Mouse (Mus musculus): ENCODE results near the gene Mrgpre. TPM values are rescaled to one million over a fixed set of nuclear protein-coding genes. Genes with fewer than 3 reads are reported as not detected.

Mrgpre gene
- polyA plus RNA-seq, 2 experiments from 2014 or later: 4.8 to 4.9 TPM

DNA sequence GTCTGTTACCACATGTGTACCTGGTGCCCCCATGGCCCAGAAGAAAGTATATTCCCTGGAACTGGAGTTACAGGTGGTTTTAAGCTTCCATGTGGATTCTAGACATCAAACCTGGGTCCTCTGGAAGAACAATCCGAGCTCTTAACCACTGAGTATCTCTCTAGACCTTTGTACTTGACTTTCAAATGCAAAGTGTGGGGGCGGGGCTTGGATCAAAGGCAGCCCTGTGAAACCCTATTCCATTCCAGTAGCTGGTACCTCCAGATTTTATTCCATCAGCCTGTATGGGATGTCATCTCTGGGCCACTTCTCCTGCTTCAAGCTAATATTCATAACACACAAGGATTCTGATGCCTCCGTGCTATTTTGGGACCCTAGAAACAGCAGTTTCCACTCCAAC is 8.2 kb downstream of the Mrgpre start:
- no peak for ATAC-seq

DNA sequence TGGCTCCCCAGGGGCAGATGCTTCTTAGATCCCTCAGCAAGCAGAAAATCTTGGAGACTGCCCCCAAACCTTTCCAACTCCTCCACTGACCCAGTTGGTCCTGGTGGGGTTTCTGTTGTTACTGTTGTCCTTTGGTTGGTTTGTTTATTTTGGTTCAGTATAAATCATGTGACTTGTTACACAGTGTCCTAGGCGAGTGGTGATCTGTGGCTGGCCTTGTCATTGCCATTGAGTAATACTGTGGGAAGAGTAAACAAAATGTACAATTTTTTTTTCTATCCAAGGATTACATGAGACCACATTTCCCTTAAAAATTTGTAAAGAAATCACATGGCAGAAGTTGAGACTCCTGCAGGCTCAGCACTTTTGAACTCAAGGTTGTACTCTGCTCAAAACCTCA is 14.8 kb downstream of the Mrgpre start:
- no peak for ATAC-seq

DNA sequence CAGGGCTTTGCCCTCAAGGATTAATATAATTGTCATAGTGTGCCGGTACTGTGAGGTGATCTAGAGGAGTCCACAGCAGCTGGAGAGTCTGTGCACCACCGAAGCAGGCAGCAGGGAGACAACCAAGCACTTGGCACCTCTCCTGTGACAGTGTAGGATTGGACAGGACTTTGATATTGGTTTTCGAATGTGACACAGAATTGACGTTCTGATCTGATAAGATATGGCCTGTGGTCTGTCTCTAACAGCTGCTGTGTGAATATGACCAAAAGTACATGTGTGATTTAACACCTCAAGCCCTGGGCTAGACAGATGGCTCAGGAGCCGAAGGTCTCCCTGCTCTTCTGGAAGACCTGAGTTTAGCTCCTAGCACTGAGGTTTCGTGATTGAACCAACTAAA is 16.0 kb downstream of the Mrgpre start:
- no peak for ATAC-seq

DNA sequence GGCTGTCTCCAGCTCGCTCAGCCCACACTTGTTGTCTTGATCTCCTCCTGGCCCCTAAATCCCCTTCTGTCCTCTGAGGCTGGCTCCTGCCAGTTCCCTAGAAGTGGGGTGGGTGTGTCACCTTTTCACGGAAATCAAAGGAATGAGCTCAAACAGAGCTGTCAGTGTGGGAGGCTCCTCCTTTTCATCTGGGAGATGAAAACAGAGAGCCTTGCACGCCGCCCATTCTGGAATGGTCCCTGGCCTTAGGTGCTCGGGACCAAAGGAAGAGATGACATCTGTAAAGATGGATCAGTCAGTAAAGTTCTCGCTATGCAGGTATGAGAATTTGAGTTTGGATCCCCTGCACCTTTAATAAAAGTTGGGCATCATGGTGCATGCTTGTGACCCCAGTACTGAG is 17.4 kb downstream of the Mrgpre start, which contains the start of gene Mrgprg:
Gene Mrgprg (minus strand): TSS at position 101 of the 400 bp plus-strand sequence.
- no peak for ATAC-seq

DNA sequence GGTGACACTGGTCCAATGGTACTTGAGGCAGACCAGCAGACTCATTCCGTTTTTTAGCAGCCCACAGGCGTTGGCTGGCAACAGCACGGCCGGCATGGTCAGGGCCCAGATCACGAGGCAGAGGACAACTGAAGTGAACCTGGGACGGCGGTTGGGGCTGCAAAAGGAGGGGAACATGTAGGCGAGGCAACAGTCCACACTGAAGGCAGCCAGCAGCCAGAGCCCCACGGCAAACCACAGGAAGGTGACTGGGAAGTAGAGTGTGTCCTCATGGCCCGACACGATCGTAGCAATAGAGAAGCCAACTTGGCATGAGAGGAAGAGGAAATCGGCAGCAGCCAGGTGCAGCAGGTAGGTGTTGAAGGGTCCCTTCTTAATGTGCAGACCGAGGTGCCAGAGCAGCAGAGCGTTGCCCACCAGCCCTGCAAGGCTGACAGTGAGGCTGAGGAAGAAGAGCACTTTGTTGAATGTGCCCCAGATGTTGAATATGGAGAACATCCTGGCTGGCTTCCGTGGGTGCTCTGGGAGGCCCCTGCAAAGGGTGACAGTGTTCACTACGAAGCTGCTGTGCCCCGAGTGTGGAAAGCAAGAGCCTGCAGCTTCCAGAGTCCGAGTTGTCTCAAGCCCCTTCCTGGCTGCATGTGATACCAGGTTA is 19.3 kb downstream of the Mrgpre start:
- no peak for ATAC-seq

DNA sequence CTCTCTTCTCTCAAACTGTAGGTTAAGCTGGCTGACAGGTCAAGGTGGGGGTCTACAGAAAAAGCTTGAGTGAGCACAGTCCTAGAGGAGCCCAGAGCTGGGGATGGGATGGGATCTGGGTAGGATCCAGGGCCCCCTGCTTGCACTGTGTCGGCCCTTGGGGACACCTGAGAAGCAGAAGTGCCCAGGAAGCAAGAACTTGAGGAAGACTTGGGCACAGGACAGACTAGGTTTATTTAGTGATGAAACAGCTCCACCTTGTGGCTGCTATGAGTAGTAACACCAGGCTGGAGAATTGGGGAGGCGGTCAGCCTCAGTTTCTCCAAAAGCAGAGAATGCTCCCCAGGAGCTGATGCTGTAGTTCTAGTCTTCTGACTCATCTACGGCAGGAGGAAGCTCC is 20.5 kb downstream of the Mrgpre start:
- ATAC-seq: no peak

DNA sequence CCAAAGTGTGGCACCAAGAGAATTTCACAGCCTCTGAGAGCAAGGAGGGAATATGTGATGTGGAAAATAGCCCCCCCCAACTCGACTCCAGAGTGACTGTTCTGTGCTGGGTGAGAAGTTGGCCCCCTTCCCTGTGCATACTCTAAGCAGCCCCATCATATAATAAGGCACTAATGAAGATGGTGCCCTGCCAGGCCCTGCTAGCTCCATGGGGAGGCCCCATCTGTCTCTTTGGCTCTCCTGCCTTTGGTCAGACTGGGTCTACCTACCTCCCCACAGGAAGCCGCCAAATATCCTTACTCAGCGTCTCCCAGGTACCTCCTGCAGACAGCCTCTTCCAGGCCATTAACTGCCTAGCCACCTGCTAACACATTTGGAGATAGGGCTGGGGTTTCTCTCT is 25.3 kb downstream of the Mrgpre start:
- no peak for ATAC-seq

DNA sequence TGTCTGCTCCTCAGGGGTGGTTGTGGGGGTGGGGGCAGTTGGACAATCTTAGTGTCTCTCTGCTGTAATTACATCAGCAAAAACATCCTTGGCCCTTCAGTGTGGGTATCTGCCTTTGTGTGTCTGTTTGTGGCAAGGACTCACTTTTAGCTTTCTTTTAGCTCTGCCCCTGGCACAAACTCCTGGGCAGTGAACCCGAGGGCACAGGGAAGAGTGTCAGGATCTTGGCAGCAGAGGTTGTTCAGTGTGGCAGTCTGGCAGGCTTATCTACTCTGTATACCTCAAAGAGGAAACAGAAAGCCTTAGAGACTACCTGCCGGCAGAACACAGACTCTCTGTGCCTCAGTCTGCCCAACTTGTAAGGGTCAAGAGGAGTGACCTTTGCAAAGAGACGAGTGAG is 26.6 kb downstream of the Mrgpre start:
- no peak for ATAC-seq

DNA sequence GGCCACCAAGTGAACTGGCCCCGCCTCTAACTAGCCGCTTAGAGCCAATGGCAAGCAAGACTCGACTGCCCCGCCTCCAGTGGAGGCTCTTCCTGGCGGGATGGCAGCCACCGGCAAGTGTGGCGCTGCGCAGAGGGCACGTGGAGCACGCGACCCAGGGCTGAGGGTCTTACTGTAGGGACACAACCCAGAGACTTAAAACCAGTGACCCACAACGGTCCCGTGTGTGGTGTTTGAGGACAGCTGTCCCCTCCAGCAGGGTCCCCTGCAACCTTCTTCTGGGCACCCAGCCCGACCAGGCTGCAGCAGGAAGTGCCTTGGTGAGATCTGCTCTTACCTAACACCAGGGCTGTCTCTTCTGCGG is 27.3 kb downstream of the Mrgpre start:
- ATAC-seq: peak; percentile 94

DNA sequence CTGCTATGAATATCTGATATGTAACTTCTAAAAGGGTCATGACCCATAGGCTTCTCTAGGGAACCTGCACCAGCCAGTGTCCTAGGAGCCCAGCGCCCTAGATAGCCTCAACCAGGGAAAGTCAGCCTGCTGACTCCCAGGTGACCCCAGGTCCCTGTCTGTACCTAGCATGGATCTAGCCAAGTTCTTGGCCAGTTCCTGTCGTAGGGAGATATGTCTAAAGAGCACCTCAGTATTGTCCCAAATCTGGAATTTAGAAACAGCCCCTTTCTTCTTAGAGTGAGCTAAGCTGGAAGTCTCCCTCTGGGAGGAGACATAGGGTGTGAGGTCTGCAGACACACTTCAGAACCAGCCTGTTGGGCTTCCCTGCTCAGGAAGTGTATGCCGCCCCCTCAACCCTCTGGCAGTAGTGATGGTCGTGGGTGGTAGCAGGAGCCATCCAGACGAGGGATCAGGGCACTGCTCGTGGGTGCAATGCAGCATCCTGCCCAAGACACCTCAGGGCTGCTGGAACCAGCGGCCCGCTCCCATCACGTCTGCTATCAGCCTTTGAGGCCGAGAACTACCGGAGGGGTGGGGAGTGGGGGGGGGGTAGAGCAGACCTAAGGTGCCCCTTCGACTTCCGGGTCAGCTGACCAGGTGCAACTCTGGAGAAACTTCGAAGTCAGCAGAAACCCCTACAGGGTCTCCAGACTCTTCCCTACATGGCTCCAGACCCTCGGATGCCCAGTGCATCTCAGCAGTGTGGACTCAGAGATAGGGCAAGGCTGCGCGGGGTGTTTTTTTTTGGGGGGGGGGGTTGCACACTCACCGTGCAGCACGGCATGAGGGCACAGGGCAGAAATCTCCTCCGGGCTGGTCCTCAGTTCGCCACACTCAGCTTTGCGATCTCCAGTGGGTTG is 27.9 kb downstream of the Mrgpre start, which contains the start of gene Osbpl5:
Gene Osbpl5 (minus strand): TSS at position 861 of the 902 bp plus-strand sequence.
- ATAC-seq: peak; percentile 11

DNA sequence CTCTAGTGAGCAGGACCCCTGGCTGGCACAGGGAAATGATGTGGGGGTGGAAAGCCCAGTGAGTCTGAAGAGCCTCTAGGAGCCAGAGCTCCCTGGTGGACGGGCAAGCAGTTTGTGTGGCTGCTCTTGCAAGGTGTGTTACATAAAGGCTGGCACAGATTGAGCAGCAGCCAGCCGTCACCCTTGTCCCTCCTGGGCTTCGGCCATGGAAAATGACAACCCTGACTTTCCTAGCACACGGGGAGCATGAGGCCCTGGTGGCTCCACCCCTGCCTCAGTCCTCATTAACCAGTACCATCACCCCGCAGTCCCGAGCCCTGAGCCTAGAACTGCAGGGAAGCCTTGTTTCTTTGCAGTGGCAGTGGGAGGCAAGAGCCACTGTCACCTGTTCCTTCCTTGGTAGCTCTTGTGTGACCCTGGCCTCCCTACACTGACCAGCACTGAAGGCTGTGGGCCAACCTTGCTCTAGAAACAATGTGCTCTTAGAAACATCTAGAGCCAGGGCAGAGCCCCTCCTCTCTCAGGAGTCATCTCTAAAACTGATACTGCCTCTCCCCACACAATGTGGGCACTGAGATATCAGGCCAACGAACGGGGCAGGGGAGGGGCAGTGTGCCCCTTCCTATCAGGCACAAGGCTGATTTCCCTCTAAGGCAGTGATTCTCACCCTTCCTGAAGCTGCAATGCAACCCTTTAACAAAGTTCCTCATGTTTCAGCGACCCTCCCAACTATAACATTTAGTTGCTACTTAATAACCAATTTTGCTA is 28.8 kb downstream of the Mrgpre start:
- ATAC-seq: no peak

DNA sequence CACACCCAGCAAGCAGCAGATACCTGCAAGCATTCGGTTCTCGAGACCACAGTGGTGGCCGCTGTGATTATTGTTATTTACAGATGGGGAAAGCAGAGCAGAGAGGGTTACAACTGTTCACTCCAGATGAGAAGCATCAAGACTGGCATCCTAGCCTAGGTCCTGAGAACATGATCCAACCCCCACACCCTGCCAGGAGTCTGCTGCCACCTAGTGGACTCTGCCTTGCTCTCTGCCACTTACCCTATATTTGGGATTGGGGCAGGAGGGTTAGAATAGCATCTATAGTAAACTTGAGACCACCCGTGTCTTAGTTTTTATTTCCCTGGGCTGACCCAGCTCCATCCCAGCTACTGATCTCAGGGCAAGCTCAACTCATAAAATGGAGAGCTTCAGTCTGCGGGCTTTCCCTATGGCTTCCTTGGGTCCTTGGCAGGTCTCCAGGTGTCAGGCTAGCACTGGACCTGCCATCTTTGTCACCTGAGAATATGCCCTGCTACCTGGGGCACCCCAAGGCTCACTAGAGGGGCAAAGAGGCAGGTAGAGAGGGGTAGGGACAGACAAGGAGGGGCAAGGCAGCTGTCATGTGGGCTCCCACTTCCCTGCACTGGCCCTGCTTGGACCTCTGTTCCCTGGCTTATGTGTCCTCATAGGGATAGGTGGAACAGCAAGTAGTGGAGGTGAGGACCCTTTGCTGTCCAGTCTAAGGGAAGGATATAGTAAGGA is 30.1 kb downstream of the Mrgpre start:
- ATAC-seq: no peak

DNA sequence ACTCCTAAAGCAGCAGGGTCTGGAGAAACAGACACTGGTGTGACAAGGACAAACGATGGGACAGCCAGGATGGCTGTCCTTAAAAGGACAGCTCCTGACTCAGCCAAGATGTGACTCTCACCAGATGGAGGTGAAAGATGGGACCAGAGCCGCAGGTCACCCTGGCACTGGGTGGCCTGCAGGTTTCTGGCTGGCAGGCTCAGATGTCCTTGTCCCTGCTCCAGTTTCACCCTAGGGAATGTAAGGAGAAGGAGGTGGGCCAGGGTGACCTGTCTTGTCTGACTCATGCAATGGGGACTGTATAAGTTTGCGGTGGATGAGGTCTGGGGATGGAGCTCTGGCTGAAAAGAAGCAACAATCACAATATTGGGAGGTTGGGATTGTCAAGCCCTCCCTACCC is 31.7 kb downstream of the Mrgpre start:
- no peak for ATAC-seq

DNA sequence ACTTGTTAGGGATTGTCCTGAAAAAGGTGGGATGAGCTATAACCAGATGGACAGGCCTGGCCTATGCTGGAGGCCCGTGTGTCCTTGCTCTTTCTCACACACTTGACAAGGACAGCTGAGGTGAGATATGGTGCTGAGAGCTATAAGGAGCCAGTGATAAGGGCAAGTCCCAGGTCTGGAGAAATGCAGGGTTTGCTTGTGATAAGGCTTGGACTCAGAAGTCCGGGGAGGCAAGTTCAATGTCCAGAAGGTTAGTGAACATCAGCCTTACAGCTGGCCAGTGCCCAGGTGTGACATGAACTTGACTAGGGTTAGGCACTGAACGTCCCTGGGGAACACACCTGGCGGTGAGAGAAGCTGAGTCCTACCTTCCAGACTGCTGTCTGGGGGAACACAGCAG is 32.2 kb downstream of the Mrgpre start:
- no peak for ATAC-seq

DNA sequence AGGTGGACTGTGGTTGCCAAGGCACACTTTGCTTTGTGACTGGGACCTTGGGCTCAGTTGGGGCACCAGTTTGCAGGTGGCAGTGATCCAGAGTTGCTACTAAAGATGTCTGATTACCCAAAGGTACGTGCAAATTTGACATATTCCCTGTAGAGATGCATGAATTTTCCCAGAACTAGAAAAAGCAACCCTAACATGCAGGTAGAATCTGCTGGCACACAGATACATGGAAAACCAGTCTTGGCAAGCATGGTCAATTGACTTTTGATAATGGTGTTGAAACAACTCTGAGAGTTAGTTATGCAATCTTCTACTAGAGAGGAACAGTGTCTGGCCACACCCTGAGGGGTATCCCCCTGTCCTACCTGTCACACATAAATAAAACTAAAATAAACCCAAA is 32.9 kb downstream of the Mrgpre start:
- ATAC-seq: no peak

DNA sequence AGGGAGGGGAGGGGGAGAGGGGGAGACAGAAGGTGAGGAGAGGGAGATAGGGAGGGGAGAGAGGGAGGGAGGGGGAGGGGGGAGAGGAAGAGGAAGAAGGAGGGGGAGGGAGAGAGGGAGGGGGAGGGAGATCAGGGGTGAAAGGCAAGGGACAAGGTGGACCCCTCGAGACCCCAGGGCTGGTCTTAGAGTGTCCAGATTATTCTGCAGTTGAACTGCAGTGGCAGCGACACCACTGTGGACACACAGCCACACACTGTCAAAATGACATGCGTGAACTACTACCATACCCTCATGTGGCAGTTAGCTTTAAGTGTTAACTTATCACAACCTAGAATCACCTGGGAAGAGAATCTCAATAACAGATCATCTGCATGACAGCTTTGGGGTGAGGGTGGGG is 35.3 kb downstream of the Mrgpre start:
- ATAC-seq: no peak

DNA sequence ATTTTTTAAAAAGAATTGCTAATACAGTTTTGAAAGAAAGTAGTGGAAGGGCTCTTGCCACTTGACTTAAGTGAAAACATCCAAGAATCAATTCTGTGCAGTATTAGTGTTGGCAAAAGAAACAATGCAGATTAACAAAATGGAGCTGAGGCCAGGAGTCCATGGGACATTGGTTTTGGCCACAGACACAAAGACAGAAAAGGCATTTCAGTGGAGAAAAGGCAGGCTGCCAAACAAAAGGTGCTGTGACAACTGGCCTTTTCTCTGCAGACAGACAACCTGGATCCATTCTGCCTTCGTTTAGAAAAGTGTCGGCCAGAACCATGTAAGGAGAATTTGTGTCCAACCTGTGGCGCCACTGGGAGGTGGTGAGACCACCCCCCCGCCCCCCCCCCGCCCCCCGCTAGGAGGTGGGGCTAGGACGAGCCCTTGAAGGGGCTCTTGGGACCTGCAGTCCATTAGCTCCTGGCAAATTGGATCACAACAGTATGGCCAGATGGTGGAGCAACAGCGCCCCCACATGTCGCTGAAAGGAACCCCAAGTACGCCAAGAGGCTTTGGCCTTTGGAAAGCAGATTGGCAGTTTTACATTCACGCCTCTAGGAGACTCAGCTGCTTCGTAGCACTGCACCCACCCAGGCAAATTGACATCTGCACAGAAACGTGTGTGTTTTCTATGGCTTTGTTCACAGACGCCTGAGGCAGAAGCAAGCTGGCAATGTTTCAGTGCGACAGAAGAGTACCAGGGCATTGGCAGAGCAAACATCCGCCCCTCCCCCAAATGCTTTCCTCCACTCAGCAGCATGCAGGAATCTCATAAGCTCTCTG is 36.0 kb downstream of the Mrgpre start:
- ATAC-seq: peak; percentile 90

DNA sequence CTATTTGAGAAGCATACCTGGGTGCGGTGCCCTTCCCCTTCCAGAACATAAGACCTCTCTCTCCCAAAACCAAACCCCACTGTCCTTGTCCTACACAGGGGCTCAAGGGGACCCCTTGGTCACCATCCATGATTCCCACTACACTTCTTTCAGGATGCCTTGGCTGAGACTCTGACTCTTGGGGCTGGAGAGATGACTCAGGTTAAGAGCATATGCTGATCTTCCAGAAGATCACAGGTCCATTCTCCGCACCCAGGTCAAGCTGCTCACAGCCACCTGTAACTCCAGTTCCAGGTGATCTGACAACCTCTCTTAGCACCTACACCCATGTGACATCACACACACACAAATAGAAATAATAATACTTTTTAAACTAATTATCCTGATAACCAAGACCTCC is 43.6 kb downstream of the Mrgpre start:
- no peak for ATAC-seq

DNA sequence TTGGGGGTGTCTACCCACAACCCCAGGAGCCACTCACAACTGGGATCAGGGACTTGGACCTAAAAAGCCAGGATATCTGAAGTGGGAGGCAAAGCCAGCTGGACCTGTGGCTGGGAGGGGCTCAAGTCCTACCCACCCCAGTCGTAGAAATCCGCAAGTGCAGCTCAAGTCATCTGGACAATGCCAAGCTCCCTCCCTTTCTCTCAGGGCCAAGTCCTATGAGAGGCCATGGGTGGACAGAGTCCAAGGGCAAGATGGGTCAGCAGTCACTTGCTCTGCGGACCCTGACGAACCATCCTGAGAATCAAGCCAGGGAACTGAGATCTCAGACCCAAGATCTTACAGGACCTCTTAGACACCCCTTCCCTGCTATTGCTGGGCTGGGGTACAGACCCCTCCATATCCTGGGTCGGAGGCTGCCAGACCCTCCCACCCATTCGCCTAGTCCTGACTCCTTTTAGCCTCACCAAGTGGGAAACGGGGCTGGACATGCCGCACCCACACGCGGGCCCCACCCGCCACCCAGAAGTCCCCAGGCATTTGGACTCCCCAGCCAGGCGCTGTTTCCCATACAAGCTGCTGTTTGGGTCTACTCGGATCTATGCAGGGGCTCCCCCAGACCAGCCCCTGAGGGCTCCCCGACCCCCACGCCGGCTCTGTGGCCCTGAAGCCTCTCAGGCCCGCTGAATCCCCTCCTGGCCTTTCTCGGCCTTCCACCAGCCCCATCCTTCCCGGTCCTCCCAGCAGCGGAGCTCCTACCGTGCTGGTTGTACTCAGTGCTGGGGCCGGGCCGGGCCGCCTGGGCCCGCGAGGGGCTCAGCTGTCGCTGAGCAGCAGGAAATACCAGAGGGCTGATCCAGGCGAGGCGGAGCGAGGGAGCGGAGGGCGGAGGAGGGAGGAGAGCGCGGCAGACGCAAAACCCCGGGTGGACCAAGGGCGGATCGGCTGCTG is 44.5 kb downstream of the Mrgpre start:
- ATAC-seq: peak; percentile 92

DNA sequence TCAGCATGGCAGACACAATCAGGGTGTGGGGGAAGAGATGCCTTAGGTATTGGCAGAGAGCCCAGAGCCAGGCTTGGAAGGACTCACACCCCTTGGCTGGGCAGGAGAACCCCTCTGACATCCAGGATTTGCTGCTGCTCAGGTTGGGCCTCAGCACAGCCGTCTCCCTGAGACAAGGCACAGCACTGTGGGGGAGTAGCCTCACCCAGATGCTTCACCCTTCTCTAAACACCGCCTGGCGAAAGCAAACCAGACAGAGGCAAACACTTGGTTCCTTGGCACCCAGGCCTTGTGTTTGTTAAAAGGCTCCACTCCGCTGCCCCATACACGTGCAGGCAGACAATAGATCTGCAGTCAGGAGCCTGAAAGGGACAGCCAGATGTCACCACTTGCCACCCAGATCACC is 45.7 kb downstream of the Mrgpre start:
- no peak for ATAC-seq

DNA sequence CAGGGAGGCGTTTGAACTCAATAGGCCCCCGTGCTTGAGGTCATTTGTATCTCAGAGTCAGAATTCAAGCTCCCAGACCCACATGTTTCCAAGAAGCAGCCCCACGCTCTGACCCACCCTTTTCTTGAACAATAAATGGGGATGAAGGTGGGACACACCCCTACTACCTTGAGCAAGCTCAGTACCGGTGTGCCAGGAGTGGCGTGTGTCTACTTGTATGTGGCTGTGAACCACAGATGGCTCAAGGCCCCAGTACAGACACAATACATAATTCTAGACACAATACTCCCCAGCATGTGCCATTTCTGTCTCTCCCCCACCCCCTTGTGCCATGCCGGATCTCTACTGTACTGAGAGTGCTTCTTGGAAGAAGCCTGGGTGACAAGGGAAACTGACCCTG is 46.1 kb downstream of the Mrgpre start:
- no peak for ATAC-seq
